Mouse (Mus musculus) kidney, embryonic 14.5 days (tissue): Measurements from ENCODE around the gene Taf1. TPM values are rescaled to one million over a fixed set of nuclear protein-coding genes. Genes with fewer than 3 reads are reported as not detected.

Source experiments
- ATAC-seq: fragments of 200-750 bp; cut with Nextera tagmentation; 2 replicates; pipeline ENCODE4 v1.8.0; 2017; ENCODE audit warnings: moderate number of reproducible peaks, mild to moderate bottlenecking, moderate TSS enrichment, moderate library complexity; ENCODE audit not compliant: low FRiP score, low TSS enrichment
- H3K27ac ChIP-seq: fragments of 300-500 bp; sonication (generic); 2 replicates; pipeline ENCODE4 v1.5.1; 2014; ENCODE audit warnings: low read depth, mild to moderate bottlenecking, low read length, moderate library complexity, mixed read lengths
- H3K27me3 ChIP-seq: fragments of 300-500 bp; sonication (generic); 2 replicates; pipeline ENCODE4 v1.6.1; 2014; ENCODE audit warnings: mild to moderate bottlenecking, low read length; ENCODE audit not compliant: control insufficient read depth, insufficient read depth
- H3K36me3 ChIP-seq: fragments of 300-500 bp; sonication (generic); 2 replicates; pipeline ENCODE4 v1.6.1; 2014; ENCODE audit warnings: low read length, mixed read lengths; ENCODE audit not compliant: control insufficient read depth, insufficient read depth
- H3K4me1 ChIP-seq: fragments of 300-500 bp; sonication (generic); 2 replicates; pipeline ENCODE4 v1.6.1; 2014; ENCODE audit warnings: low read length, mixed read lengths; ENCODE audit not compliant: control insufficient read depth, insufficient read depth
- H3K4me2 ChIP-seq: fragments of 300-500 bp; sonication (generic); replicated peaks from 2 replicates; pipeline ENCODE4 v1.6.1; 2014; ENCODE audit warnings: low read depth, mild to moderate bottlenecking, low read length
- H3K4me3 ChIP-seq: fragments of 300-500 bp; sonication (generic); 2 replicates; pipeline ENCODE4 v1.5.1; 2014; ENCODE audit warnings: mild to moderate bottlenecking, low read length
- H3K9ac ChIP-seq: fragments of 300-500 bp; sonication (generic); 2 replicates; pipeline ENCODE4 v1.6.1; 2014; ENCODE audit warnings: low read depth, mild to moderate bottlenecking, low read length, moderate library complexity
- H3K9me3 ChIP-seq: fragments of 300-500 bp; sonication (generic); 2 replicates; pipeline ENCODE4 v1.6.1; 2016; ENCODE audit warnings: low read length; ENCODE audit not compliant: control insufficient read depth
- WGBS: fragments of 180-500 bp; shearing (Covaris S2); extraction: QIAGEN DNeasy Blood & Tissue Kit; methylation state at CpG from one replicate; pipeline ENCODE4 v1.1.7; 2014; 5-methylcytosine and 5-hydroxymethylcytosine counted together
- polyA plus RNA-seq: library from polyadenylated mRNA; unstranded; fragments of >200 nt; fragmentation: Nextera tagmentation; extraction: Ambion mirVana; gene quantifications from 2 replicates; pipeline ENCODE4 v1.2.1, GENCODE M21; 2014

Gene Taf1
- polyA plus RNA-seq, 1 experiment from 2014 or later, result 18.0 TPM

DNA sequence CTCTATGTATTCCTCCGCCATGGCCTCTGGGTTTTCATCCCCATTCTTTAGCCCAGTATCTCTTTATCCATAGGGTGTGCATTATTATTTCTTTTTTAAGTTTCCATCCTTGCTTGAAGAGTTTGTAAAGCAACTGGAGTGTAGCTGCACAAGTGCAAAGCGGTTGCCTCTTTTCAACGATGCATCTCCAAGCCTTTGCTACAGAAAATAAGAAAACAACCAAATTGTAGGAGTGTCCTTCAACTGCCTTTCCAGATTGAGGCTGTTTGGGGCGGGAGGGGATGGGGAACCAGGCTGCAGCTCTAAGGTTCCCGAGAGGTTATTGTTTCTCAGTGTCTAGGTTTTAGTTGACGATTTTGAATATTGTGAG is 108.6 kb downstream of the Taf1 start:
- no peak for ATAC-seq
- Histone ChIP-seq H3K27me3 (no peaks in the 10 kb centered on the region; the same call in 1 of the 2 replicates), H3K36me3 (peaks cover 6% of the 10 kb centered on the region; the same call in 1 of the 2 replicates), H3K4me3 (peak overlapping the region; percentile 72), H3K27ac (peak overlapping the region; percentile 30; the same call in 1 of the 2 replicates), H3K9me3 (no peaks in the 10 kb centered on the region), H3K9ac (peak overlapping the region; percentile 79), H3K4me2 (peak overlapping the region; percentile 60), H3K4me1 (0 out of 2 replicates have a peak, but pooled peaks cover 3% of the 10 kb centered on the region)
- whole genome bisulfite sequencing, result 27% methylated on average over 6 of the region's 6 CpGs

GRCm38 (mm10) chrX:101642091-101642490 is 109.6 kb downstream of the Taf1 start:
- WGBS, result 23% methylated on average over 5 of the region's 5 CpGs
- peak overlapping the region; percentile 79; the same call in 1 of the 2 replicates for H3K9ac ChIP-seq
- no peaks in the 10 kb centered on the region for H3K9me3 ChIP-seq
- H3K4me2 ChIP-seq, result peak overlapping the region; percentile 60
- H3K27me3 ChIP-seq, result no peaks in the 10 kb centered on the region; the same call in 1 of the 2 replicates
- no peak overlapping the region for H3K27ac ChIP-seq
- H3K4me3 ChIP-seq, result peak overlapping the region; percentile 72
- 0 out of 2 replicates have a peak, but pooled peaks cover under 1% of the 10 kb centered on the region for H3K4me1 ChIP-seq
- ATAC-seq, result no peak
- peaks cover 6% of the 10 kb centered on the region; the same call in 1 of the 2 replicates for H3K36me3 ChIP-seq

- Histone ChIP-seq H3K9ac (no peak overlapping the region), H3K9me3 (no peaks in the 10 kb centered on the region), H3K4me3 (no peak overlapping the region), H3K27ac (no peak overlapping the region), H3K36me3 (peaks cover 10% of the 10 kb centered on the region; the same call in 1 of the 2 replicates), H3K27me3 (no peaks in the 10 kb centered on the region; the same call in 1 of the 2 replicates), H3K4me1 (no peaks in the 10 kb centered on the region), H3K4me2 (no peak overlapping the region)
- no peak for ATAC-seq
- WGBS, result 66% methylated on average over 2 of the region's 2 CpGs
Observed at GRCm38 (mm10) chrX:101645286-101645685, 112.8 kb downstream of the Taf1 start.

GRCm38 (mm10) chrX:101646621-101647020 is 114.1 kb downstream of the Taf1 start:
- Histone ChIP-seq H3K36me3 (peaks cover 15% of the 10 kb centered on the region; the same call in 1 of the 2 replicates), H3K4me3 (no peak overlapping the region), H3K27me3 (no peaks in the 10 kb centered on the region), H3K9me3 (no peaks in the 10 kb centered on the region), H3K4me2 (no peak overlapping the region), H3K27ac (no peak overlapping the region), H3K4me1 (no peaks in the 10 kb centered on the region), H3K9ac (no peak overlapping the region)
- 88% methylated on average over 5 of the region's 5 CpGs for WGBS
- ATAC-seq, result no peak

Other genes starting within 250 kb of the Taf1 start
- gene Nlgn3, start 233.6 kb upstream of the Taf1 start, polyA plus RNA-seq, result 3.7 and 7.8 TPM in 2 replicates
- 8.8 and 10.2 TPM in 2 replicates for gene Gjb1, start 156.4 kb upstream of the Taf1 start, polyA plus RNA-seq
- 23.4 and 32.0 TPM in 2 replicates for gene Zmym3, start 111.9 kb upstream of the Taf1 start, polyA plus RNA-seq
- gene Nono, start 103.4 kb upstream of the Taf1 start, polyA plus RNA-seq, result 403 and 456 TPM in 2 replicates
- gene Itgb1bp2, start 83.6 kb upstream of the Taf1 start, polyA plus RNA-seq, result 1.7 and 2.2 TPM in 2 replicates
- 171 and 225 TPM in 2 replicates for gene Ogt, start 107.3 kb downstream of the Taf1 start, polyA plus RNA-seq
- gene Cxcr3, start 201.5 kb downstream of the Taf1 start, polyA plus RNA-seq, result 0.39 TPM in 1 of 2 replicates, not detected in the other